Mouse (Mus musculus) MEL (cell line): Measurements from ENCODE around the gene Opcml. TPM values are rescaled to one million over a fixed set of nuclear protein-coding genes. Genes with fewer than 3 reads are reported as not detected.

Experiments used
- DNase-seq: peaks from one replicate; pipeline ENCODE4 v3.0.0; 2011; ENCODE audit warnings: low read depth, low spot score
- H3K27ac ChIP-seq: 2 replicates; pipeline ENCODE4 v1.5.1; 2012; ENCODE audit warnings: low read depth, mild to moderate bottlenecking, control low read depth, low read length, moderate library complexity; ENCODE audit not compliant: control insufficient read depth
- H3K27me3 ChIP-seq, 2 experiments: fragments of 150-350 bp in 1 of 2; sonication (generic) in 1 of 2; 2 replicates each; pipeline ENCODE4 v1.6.1; 2012; ENCODE audit warnings: low read length in 2 of 2, mild to moderate bottlenecking in 2 of 2, improper control_type of control experiment in 1 of 2, moderate library complexity in 1 of 2; ENCODE audit not compliant: insufficient read depth in 2 of 2, control insufficient read depth in 1 of 2
- H3K36me3 ChIP-seq, 2 experiments: 2 replicates each; pipeline ENCODE4 v1.6.1; 2012 to 2014; ENCODE audit warnings: low read length in 2 of 2, improper control_type of control experiment in 1 of 2, inconsistent platforms in 1 of 2, mild to moderate bottlenecking in 1 of 2; ENCODE audit not compliant: insufficient read depth in 2 of 2, control insufficient read depth in 1 of 2
- H3K4me1 ChIP-seq, 2 experiments: fragments of 150-350 bp in 1 of 2; sonication (generic) in 1 of 2; 2 replicates each; pipeline ENCODE4 v1.6.1; 2012; ENCODE audit warnings: low read length in 2 of 2, improper control_type of control experiment in 1 of 2, mild to moderate bottlenecking in 1 of 2; ENCODE audit not compliant: insufficient read depth in 2 of 2, control insufficient read depth in 1 of 2
- H3K4me3 ChIP-seq, 2 experiments: fragments of 150-350 bp in 1 of 2; sonication (generic) in 1 of 2; 2 replicates each; pipeline ENCODE4 v1.5.1; 2012; ENCODE audit warnings: low read depth in 2 of 2, low read length in 2 of 2, mild to moderate bottlenecking in 2 of 2, moderate library complexity in 2 of 2, control low read depth in 1 of 2, improper control_type of control experiment in 1 of 2; ENCODE audit not compliant: control insufficient read depth in 1 of 2, insufficient read depth in 1 of 2
- H3K79me2 ChIP-seq: 2 replicates; pipeline ENCODE4 v1.6.1; 2012; ENCODE audit warnings: mild to moderate bottlenecking, low read length, moderate library complexity; ENCODE audit not compliant: control insufficient read depth, poor library complexity, insufficient read depth
- H3K9ac ChIP-seq: 2 replicates; pipeline ENCODE4 v1.6.1; 2012; ENCODE audit warnings: low read depth, mild to moderate bottlenecking, control low read depth, low read length, moderate library complexity; ENCODE audit not compliant: control insufficient read depth, poor library complexity, severe bottlenecking
- H3K9me3 ChIP-seq: fragments of 150-350 bp; sonication (generic); replicated peaks from 2 replicates; pipeline ENCODE4 v1.6.1; 2012; ENCODE audit warnings: mild to moderate bottlenecking, low read length, improper control_type of control experiment, moderate library complexity; ENCODE audit not compliant: insufficient read depth
- BHLHE40 ChIP-seq: IDR thresholded peaks from 2 replicates; pipeline ENCODE4 v1.6.1; 2012; ENCODE audit warnings: low read depth, mild to moderate bottlenecking, inconsistent platforms, low read length, improper control_type of control experiment, borderline replicate concordance
- CTCF ChIP-seq, 3 experiments: IDR thresholded peaks in 2 of 3; conservative IDR thresholded peaks in 1 of 3; 2 replicates each; pipeline ENCODE4 v1.5.1; 2011 to 2012; ENCODE audit warnings: low read length in 3 of 3, low read depth in 2 of 3, mild to moderate bottlenecking in 2 of 3, improper control_type of control experiment in 1 of 3, inconsistent platforms in 1 of 3, mixed read lengths in 1 of 3, moderate library complexity in 1 of 3; ENCODE audit not compliant: control insufficient read depth in 1 of 3, insufficient read depth in 1 of 3, poor library complexity in 1 of 3, severe bottlenecking in 1 of 3
- E2F4 ChIP-seq: IDR thresholded peaks from 2 replicates; pipeline ENCODE4 v1.6.1; 2011; ENCODE audit warnings: low read depth, low read length, improper control_type of control experiment, borderline replicate concordance
- ELF1 ChIP-seq: IDR thresholded peaks from 2 replicates; pipeline ENCODE4 v1.6.1; 2014; ENCODE audit warnings: low read depth, mild to moderate bottlenecking, inconsistent platforms, low read length, improper control_type of control experiment, moderate library complexity
- EP300 ChIP-seq, 2 experiments: IDR thresholded peaks; 2 replicates each; pipeline ENCODE4 v1.6.1; 2011; ENCODE audit warnings: improper control_type of control experiment in 2 of 2, low read length in 2 of 2, low read depth in 1 of 2, mild to moderate bottlenecking in 1 of 2
- GABPA ChIP-seq: IDR thresholded peaks from 2 replicates; pipeline ENCODE4 v1.6.1; 2012; ENCODE audit warnings: low read depth, mild to moderate bottlenecking, inconsistent platforms, low read length, improper control_type of control experiment, moderate library complexity
- JUND ChIP-seq: IDR thresholded peaks from 2 replicates; pipeline ENCODE4 v1.6.1; 2011; ENCODE audit warnings: low read depth, mild to moderate bottlenecking, improper control_type of control experiment, low read length
- MAX ChIP-seq: IDR thresholded peaks from 2 replicates; pipeline ENCODE4 v1.6.1; 2011; ENCODE audit warnings: low read length, improper control_type of control experiment
- MAZ ChIP-seq: IDR thresholded peaks from 2 replicates; pipeline ENCODE4 v1.6.1; 2012; ENCODE audit warnings: low read depth, mild to moderate bottlenecking, inconsistent platforms, low read length, improper control_type of control experiment
- MXI1 ChIP-seq: IDR thresholded peaks from 2 replicates; pipeline ENCODE4 v1.6.1; 2011; ENCODE audit warnings: mild to moderate bottlenecking, low read depth, low read length, improper control_type of control experiment
- MYB ChIP-seq: IDR thresholded peaks from 2 replicates; pipeline ENCODE4 v1.6.1; 2011; ENCODE audit warnings: mild to moderate bottlenecking, low read depth, low read length, improper control_type of control experiment
- MYC ChIP-seq: IDR thresholded peaks from 2 replicates; pipeline ENCODE4 v1.6.1; 2011; ENCODE audit warnings: low read depth, mild to moderate bottlenecking, low read length, improper control_type of control experiment, moderate library complexity
- NELFE ChIP-seq: IDR thresholded peaks from 2 replicates; pipeline ENCODE4 v1.6.1; 2011; ENCODE audit warnings: low read depth, low read length, improper control_type of control experiment
- POLR2A ChIP-seq, 2 experiments: IDR thresholded peaks; 2 replicates each; pipeline ENCODE4 v1.6.1; 2011 to 2012; ENCODE audit warnings: low read length in 2 of 2, mild to moderate bottlenecking in 2 of 2, control low read depth in 1 of 2, improper control_type of control experiment in 1 of 2, low read depth in 1 of 2, moderate library complexity in 1 of 2; ENCODE audit not compliant: control insufficient read depth in 1 of 2, insufficient read depth in 1 of 2, poor library complexity in 1 of 2
- RCOR1 ChIP-seq: IDR thresholded peaks from 2 replicates; pipeline ENCODE4 v1.6.1; 2012; ENCODE audit warnings: low read depth, mild to moderate bottlenecking, inconsistent platforms, low read length, improper control_type of control experiment
- SIN3A ChIP-seq: IDR thresholded peaks from 2 replicates; pipeline ENCODE4 v1.6.1; 2012; ENCODE audit warnings: low read length, improper control_type of control experiment, inconsistent platforms
- TAL1 ChIP-seq: IDR thresholded peaks from 2 replicates; pipeline ENCODE4 v1.6.1; 2012; ENCODE audit warnings: mild to moderate bottlenecking, inconsistent platforms, low read length, moderate library complexity, mixed read lengths
- TBP ChIP-seq: IDR thresholded peaks from 2 replicates; pipeline ENCODE4 v1.8.0; 2011; ENCODE audit warnings: low read depth, low read length, improper control_type of control experiment
- ZNF384 ChIP-seq: IDR thresholded peaks from 2 replicates; pipeline ENCODE4 v1.6.1; 2012; ENCODE audit warnings: low read depth, mild to moderate bottlenecking, inconsistent platforms, low read length, improper control_type of control experiment
- polyA plus RNA-seq, 2 experiments: library from polyadenylated mRNA; stranded (reverse) in 1 of 2; unstranded in 1 of 2; fragments of >175 nt in 1 of 2; fragments of >200 nt in 1 of 2; gene quantifications; 2 replicates each; pipeline versions ENCODE4 v1.2.1 to v1.2.4; 2012; ENCODE audit warnings: low replicate concordance in 2 of 2, low read depth in 1 of 2; ENCODE audit not compliant: insufficient read length in 2 of 2, insufficient read depth in 1 of 2, missing spikeins in 1 of 2
- total RNA-seq: library from RNA; depleted of rRNA; stranded (reverse); fragments of 300-350 nt; gene quantifications from 2 replicates; pipeline ENCODE4 v1.2.3, GENCODE M21; 2012

The Opcml gene
- total and polyA plus RNA-seq, 3 experiments = not detected

DNA sequence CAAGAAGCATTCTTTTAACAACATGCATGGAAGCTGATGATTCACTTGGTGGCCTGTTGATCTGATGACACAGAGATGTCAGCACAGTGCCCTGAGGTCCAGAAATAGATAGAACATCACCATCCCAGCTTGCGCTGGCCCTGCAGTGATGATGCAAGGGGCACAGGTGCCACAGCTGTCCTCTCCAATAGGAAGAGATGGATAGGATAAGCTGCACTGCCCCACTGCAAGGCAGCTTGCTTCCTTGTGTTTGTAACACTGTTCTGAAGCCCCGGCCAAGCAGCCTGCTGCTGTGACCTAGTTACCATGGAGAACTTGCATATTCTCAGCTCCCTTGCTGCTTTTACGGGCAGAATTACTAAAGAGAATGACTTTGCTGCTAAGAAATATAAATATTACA lies 1076.7 kb downstream of the Opcml start:
- no peak for TF ChIP-seq JUND
- no peak for TF ChIP-seq MYB
- TF ChIP-seq MYC = no peak
- TF ChIP-seq, all 39 proteins: peak for 0
- Histone ChIP-seq H3K9me3 (no peaks in the 10 kb centered on the region), H3K27me3 (no peaks in the 10 kb centered on the region), H3K27ac (no peak overlapping the region), H3K4me3 (no peak overlapping the region), H3K4me1 (no peaks in the 10 kb centered on the region), H3K36me3 (no peaks in the 10 kb centered on the region), H3K9ac (no peak overlapping the region), H3K79me2 (no peaks in the 10 kb centered on the region)
- no peak for DNase-seq

DNA sequence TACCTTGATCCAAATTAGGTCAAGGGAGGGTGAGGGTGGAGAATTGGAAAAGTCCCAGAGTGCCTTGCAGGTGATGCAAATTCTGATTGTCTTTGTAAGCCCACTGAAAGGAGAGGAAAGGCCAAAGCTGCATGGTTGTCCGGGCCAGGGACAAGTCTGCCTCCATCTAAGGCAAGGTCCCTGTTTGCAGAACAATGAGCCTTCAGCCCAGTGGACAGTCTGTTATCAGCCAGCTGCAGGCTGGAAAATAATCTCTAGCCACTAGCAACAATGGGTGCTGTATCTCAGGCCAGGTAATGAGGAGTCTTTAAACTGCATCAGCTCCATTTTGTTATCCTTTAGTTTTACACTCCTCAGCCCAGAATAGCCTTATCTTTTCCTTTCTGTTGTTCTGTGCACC lies 1079.9 kb downstream of the Opcml start:
- H3K27ac ChIP-seq = no peak overlapping the region
- no peak overlapping the region for H3K4me3 ChIP-seq
- TF ChIP-seq ELF1 = no peak
- no peak for TF ChIP-seq MYB
- no peak for TF ChIP-seq POLR2A (IDR thresholded peaks at IDR 0.05; ENCODE audit: control insufficient read depth in 1 of 2, insufficient read depth in 1 of 2, low read depth in 1 of 2, low read length in 2 of 2, poor library complexity in 1 of 2)
- TF ChIP-seq E2F4 = no peak
- no peak for TF ChIP-seq SIN3A
- TF ChIP-seq JUND = no peak
- no peaks in the 10 kb centered on the region for H3K9me3 ChIP-seq
- no peaks in the 10 kb centered on the region for H3K4me1 ChIP-seq
- H3K79me2 ChIP-seq = no peaks in the 10 kb centered on the region
- H3K9ac ChIP-seq = no peak overlapping the region
- H3K27me3 ChIP-seq = no peaks in the 10 kb centered on the region
- H3K36me3 ChIP-seq = no peaks in the 10 kb centered on the region
- no peak for DNase-seq

DNA sequence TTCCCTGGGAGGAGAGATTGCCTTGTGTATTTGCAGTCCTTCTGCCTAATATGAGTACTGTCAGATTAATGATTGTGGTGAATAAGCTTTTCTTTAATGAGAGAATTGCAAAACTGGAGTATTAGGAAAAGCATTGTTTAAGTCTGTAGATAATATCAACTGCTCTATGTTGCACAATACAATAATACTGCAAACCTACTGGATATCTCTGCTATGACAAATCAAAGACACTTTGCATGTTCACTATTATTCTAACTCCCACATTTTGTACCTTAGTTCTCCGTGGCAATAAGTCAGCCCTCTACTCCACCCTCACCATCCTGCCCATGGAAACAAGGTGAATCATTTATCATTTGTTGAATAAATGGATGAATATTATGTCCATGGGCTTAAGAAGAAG lies 1092.0 kb downstream of the Opcml start:
- DNase-seq = no peak
- H3K27ac ChIP-seq = no peak overlapping the region
- no peak overlapping the region for H3K9ac ChIP-seq
- no peaks in the 10 kb centered on the region for H3K9me3 ChIP-seq
- H3K36me3 ChIP-seq = no peaks in the 10 kb centered on the region
- no peaks in the 10 kb centered on the region for H3K4me1 ChIP-seq
- no peaks in the 10 kb centered on the region for H3K79me2 ChIP-seq
- no peaks in the 10 kb centered on the region for H3K27me3 ChIP-seq
- TF ChIP-seq RCOR1 (no peak), GABPA (no peak), MYB (no peak), BHLHE40 (no peak), NELFE (no peak), EP300 (IDR thresholded peaks at IDR 0.05; ENCODE audit: low read depth in 1 of 2, low read length in 2 of 2) (no peak), SIN3A (no peak), MAZ (no peak), CTCF (IDR thresholded peaks at IDR 0.05 in 2 of 3, conservative IDR thresholded peaks at IDR 0.05 in 1 of 3; ENCODE audit: control insufficient read depth in 1 of 3, insufficient read depth in 1 of 3, low read depth in 2 of 3, low read length in 3 of 3, poor library complexity in 1 of 3, severe bottlenecking in 1 of 3) (no peak), ZNF384 (no peak), MAX (no peak), TAL1 (no peak), TBP (no peak), MXI1 (no peak)
- H3K4me3 ChIP-seq = no peak overlapping the region
